Mouse (Mus musculus): Measurements from ENCODE around the gene Accs. TPM values are rescaled to one million over a fixed set of nuclear protein-coding genes. Genes with fewer than 3 reads are reported as not detected.

Gene Accs
- total RNA-seq (2021): 1 to 10 TPM; 4.1 to 4.5 TPM
- 10.5 and 10.7 TPM in 2 replicates for polyA plus RNA-seq (2012; rRNA removed)
- long read RNA-seq, partial matches to known transcripts: 3 of 7 reads
- long read RNA-seq, other reads (novel, unspliced or antisense): 1 of 7 reads

DNA sequence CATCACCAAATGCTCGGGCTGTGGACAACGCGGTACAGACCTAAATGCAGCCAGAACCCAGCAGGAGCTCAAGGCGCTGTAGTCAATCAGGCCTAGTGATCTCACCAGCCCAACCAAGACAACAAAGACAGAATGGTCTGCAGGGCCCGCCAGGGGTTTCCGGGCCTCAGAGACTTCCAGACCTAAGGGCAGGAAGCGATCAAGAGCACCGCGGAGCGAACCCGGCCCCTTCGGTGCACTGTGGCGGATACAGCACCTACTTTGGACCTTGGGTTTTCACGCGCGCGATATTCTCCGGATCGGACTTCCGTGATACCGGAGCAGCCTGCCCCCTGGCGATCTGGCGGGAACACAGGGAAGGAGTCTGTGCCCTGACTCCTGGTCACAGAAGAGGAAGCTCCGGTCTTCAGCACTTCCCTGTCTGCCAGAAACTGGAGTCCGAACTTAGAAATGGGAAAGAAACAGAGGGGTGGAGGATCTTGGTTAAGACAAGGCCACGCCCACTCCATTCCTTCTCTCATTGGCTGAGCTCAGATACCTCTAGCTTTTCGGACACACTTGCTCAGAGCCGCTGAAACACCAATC, at the start of gene Accs:
TSS of gene Accs (minus strand) at position 439 of the 585 bp plus-strand sequence.
- H3K27ac ChIP-seq: peak within 1 kb of the TSS; percentile 67
- H3K27me3 ChIP-seq (ENCODE audit: control insufficient read depth, insufficient read depth, low read length): no peaks in the 10 kb centered on the region
- peak; percentile 82 to 87 for DNase-seq
- peaks cover 2% of the 10 kb centered on the region; the same call in 1 of the 2 replicates for H3K4me1 ChIP-seq (ENCODE audit: control insufficient read depth, insufficient read depth, low read length)
- no peaks in the 10 kb centered on the region for H3K79me2 ChIP-seq (replicated peaks; ENCODE audit: control insufficient read depth, insufficient read depth, low read length)
- peak within 1 kb of the TSS; percentile 69 for H3K4me3 ChIP-seq
- under 1% methylated on average over 28 of the region's 28 CpGs for WGBS
- intact Hi-C loops (cut with DNase I): no loop called here
- TF ChIP-seq CTCF (IDR thresholded peaks at IDR 0.05): peak; percentile 75
- TF ChIP-seq EP300 (IDR thresholded peaks at IDR 0.05; ENCODE audit: insufficient read depth, low read depth, low read length): no peak
- peak; percentile 65 for TF ChIP-seq POLR2A (IDR thresholded peaks at IDR 0.05; ENCODE audit: insufficient read depth, low read depth, low read length)
- H3K36me3 ChIP-seq (ENCODE audit: control insufficient read depth, insufficient read depth, low read length): no peaks in the 10 kb centered on the region
- peak within 1 kb of the TSS; percentile 74 for H3K9ac ChIP-seq (ENCODE audit: low read depth, low read length)

DNA sequence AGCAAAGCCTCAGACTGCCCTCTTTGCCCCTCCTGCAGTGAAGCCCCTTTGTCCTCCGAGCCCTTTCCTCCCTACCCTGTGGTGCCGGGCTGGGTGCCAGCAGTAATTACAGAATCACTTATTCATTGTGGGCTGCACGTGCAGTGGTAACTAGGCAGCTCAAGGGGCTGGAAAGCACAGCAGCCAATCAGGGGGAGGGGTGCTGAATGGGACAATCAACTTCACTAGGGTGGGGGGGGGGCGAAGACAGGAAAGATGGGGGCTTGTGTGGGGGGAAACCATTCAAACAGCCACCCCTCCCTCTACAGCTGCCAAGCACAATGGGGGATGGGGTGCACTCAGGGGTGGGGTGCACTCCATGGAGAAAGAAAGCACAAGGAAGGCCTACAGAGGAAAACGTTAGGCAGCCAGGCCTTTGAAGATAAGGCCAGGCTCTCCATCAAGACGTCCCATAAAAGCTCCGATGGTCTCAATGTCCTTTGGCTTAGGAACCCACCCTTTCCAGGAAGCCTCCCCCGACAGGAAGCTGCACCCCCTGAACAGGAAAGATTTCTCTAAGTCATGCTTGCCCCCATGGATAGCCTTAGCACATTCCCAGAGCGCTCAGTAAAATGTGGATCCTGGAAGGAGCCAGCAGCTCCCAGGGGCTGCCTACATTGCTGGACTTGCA, 42.0 kb upstream of the Accs start:
- H3K4me3 ChIP-seq: no peak overlapping the region
- WGBS: 23% methylated on average over 9 of the region's 9 CpGs
- intact Hi-C loops (cut with DNase I): no loop called here
- H3K36me3 ChIP-seq (ENCODE audit: control insufficient read depth, insufficient read depth, low read length): no peaks in the 10 kb centered on the region
- no peaks in the 10 kb centered on the region for H3K27me3 ChIP-seq (ENCODE audit: control insufficient read depth, insufficient read depth, low read length)
- TF ChIP-seq CTCF (IDR thresholded peaks at IDR 0.05): no peak
- no peak for TF ChIP-seq EP300 (IDR thresholded peaks at IDR 0.05; ENCODE audit: insufficient read depth, low read depth, low read length)
- TF ChIP-seq POLR2A (IDR thresholded peaks at IDR 0.05; ENCODE audit: insufficient read depth, low read depth, low read length): no peak
- DNase-seq: peak in 1 of 2 experiments; percentile 24
- H3K9ac ChIP-seq (ENCODE audit: low read depth, low read length): no peak overlapping the region
- no peaks in the 10 kb centered on the region for H3K79me2 ChIP-seq (replicated peaks; ENCODE audit: control insufficient read depth, insufficient read depth, low read length)
- no peak overlapping the region for H3K27ac ChIP-seq
- H3K4me1 ChIP-seq (ENCODE audit: control insufficient read depth, insufficient read depth, low read length): no peaks in the 10 kb centered on the region

- no peaks in the 10 kb centered on the region for H3K36me3 ChIP-seq (ENCODE audit: control insufficient read depth, insufficient read depth, low read length)
- intact Hi-C loops (cut with DNase I): no loop called here
- H3K79me2 ChIP-seq (replicated peaks; ENCODE audit: control insufficient read depth, insufficient read depth, low read length): no peaks in the 10 kb centered on the region
- no peak for DNase-seq
- no peaks in the 10 kb centered on the region for H3K4me1 ChIP-seq (ENCODE audit: control insufficient read depth, insufficient read depth, low read length)
- TF ChIP-seq CTCF (IDR thresholded peaks at IDR 0.05) (no peak), POLR2A (IDR thresholded peaks at IDR 0.05; ENCODE audit: insufficient read depth, low read depth, low read length) (no peak), EP300 (IDR thresholded peaks at IDR 0.05; ENCODE audit: insufficient read depth, low read depth, low read length) (no peak)
- no peak overlapping the region for H3K4me3 ChIP-seq
- no peak overlapping the region for H3K27ac ChIP-seq
- 81% methylated on average over 8 of the region's 8 CpGs for WGBS
- no peak overlapping the region for H3K9ac ChIP-seq (ENCODE audit: low read depth, low read length)
- H3K27me3 ChIP-seq (ENCODE audit: control insufficient read depth, insufficient read depth, low read length): no peaks in the 10 kb centered on the region
Observed at GRCm38 (mm10) chr2:93890143-93890542, 40.4 kb upstream of the Accs start.

GRCm38 (mm10) chr2:93889071-93889470, 39.3 kb upstream of the Accs start:
- Histone ChIP-seq H3K27me3 (ENCODE audit: control insufficient read depth, insufficient read depth, low read length) (no peaks in the 10 kb centered on the region), H3K4me1 (ENCODE audit: control insufficient read depth, insufficient read depth, low read length) (no peaks in the 10 kb centered on the region), H3K36me3 (ENCODE audit: control insufficient read depth, insufficient read depth, low read length) (no peaks in the 10 kb centered on the region), H3K27ac (no peak overlapping the region), H3K4me3 (no peak overlapping the region), H3K79me2 (replicated peaks; ENCODE audit: control insufficient read depth, insufficient read depth, low read length) (no peaks in the 10 kb centered on the region), H3K9ac (ENCODE audit: low read depth, low read length) (no peak overlapping the region)
- intact Hi-C loops (cut with DNase I): no loop called here
- TF ChIP-seq CTCF (IDR thresholded peaks at IDR 0.05) (no peak), EP300 (IDR thresholded peaks at IDR 0.05; ENCODE audit: insufficient read depth, low read depth, low read length) (no peak), POLR2A (IDR thresholded peaks at IDR 0.05; ENCODE audit: insufficient read depth, low read depth, low read length) (no peak)
- DNase-seq: no peak
- WGBS: 76% methylated on average over 7 of the region's 7 CpGs

DNA sequence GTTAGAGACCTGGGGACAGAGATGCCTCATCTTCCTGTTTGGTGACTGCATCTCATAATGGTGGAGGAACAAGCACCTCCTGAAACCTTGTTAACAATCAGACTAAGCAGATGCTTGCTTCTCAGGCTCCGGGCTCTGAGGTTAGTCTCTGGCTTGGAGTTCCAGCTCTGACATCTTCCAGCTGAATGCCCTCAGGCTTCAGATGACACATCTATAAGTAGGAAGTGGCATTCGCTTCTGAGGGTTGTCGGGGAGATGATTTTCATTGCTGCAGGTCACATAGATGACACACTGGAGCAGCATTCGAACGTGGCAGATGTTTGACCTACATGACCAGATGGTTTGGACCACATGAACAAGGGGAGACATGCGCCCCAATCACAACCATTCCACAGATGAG, 38.6 kb upstream of the Accs start:
- no peaks in the 10 kb centered on the region for H3K27me3 ChIP-seq (ENCODE audit: control insufficient read depth, insufficient read depth, low read length)
- WGBS: 88% methylated on average over 6 of the region's 6 CpGs
- no peak overlapping the region for H3K9ac ChIP-seq (ENCODE audit: low read depth, low read length)
- TF ChIP-seq CTCF (IDR thresholded peaks at IDR 0.05) (no peak), POLR2A (IDR thresholded peaks at IDR 0.05; ENCODE audit: insufficient read depth, low read depth, low read length) (no peak), EP300 (IDR thresholded peaks at IDR 0.05; ENCODE audit: insufficient read depth, low read depth, low read length) (no peak)
- intact Hi-C loops (cut with DNase I): no loop called here
- no peaks in the 10 kb centered on the region for H3K36me3 ChIP-seq (ENCODE audit: control insufficient read depth, insufficient read depth, low read length)
- H3K27ac ChIP-seq: no peak overlapping the region
- no peak for DNase-seq
- no peaks in the 10 kb centered on the region for H3K79me2 ChIP-seq (replicated peaks; ENCODE audit: control insufficient read depth, insufficient read depth, low read length)
- no peaks in the 10 kb centered on the region for H3K4me1 ChIP-seq (ENCODE audit: control insufficient read depth, insufficient read depth, low read length)
- no peak overlapping the region for H3K4me3 ChIP-seq

DNA sequence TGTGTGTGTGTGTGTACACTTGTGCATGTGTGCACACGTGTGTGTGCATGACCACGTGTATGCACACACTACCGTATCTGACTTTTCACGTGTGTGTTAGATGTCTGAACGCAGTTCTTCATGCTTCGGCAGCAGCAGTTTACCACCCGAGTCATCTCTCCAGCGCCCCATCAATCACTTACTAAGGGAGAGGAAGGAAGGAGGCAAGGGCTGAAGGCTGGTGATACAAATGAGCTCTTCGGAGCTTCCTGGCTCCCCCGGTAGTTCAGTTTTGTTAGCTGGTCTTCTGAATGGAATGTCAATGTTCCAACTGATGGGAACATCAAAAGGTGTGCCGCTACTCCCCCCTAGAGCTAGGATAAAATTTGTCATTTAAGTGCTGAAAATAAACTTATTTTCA, 37.5 kb upstream of the Accs start:
- Histone ChIP-seq H3K9ac (ENCODE audit: low read depth, low read length) (no peak overlapping the region), H3K4me3 (no peak overlapping the region), H3K79me2 (replicated peaks; ENCODE audit: control insufficient read depth, insufficient read depth, low read length) (no peaks in the 10 kb centered on the region), H3K27ac (no peak overlapping the region), H3K27me3 (ENCODE audit: control insufficient read depth, insufficient read depth, low read length) (no peaks in the 10 kb centered on the region), H3K36me3 (ENCODE audit: control insufficient read depth, insufficient read depth, low read length) (no peaks in the 10 kb centered on the region), H3K4me1 (ENCODE audit: control insufficient read depth, insufficient read depth, low read length) (no peaks in the 10 kb centered on the region)
- WGBS: 66% methylated on average over 11 of the region's 11 CpGs
- intact Hi-C loops (cut with DNase I): no loop called here
- TF ChIP-seq EP300 (IDR thresholded peaks at IDR 0.05; ENCODE audit: insufficient read depth, low read depth, low read length) (no peak), POLR2A (IDR thresholded peaks at IDR 0.05; ENCODE audit: insufficient read depth, low read depth, low read length) (no peak), CTCF (IDR thresholded peaks at IDR 0.05) (no peak)
- no peak for DNase-seq
